Mouse (Mus musculus) E14TG2a.4 (cell line): Measurements from ENCODE around the gene Ccn5.

Experiments used
- CTCF ChIP-seq: conservative IDR thresholded peaks from 2 replicates; pipeline ENCODE4 v1.5.1; 2014; ENCODE audit warnings: low read length
- NANOG ChIP-seq: IDR thresholded peaks from 2 replicates; pipeline ENCODE4 v1.6.1; 2014; ENCODE audit warnings: borderline replicate concordance, low read length, mixed read lengths
- POU5F1 ChIP-seq: IDR thresholded peaks from 2 replicates; pipeline ENCODE4 v1.6.1; 2014; ENCODE audit warnings: low read length, borderline replicate concordance

DNA sequence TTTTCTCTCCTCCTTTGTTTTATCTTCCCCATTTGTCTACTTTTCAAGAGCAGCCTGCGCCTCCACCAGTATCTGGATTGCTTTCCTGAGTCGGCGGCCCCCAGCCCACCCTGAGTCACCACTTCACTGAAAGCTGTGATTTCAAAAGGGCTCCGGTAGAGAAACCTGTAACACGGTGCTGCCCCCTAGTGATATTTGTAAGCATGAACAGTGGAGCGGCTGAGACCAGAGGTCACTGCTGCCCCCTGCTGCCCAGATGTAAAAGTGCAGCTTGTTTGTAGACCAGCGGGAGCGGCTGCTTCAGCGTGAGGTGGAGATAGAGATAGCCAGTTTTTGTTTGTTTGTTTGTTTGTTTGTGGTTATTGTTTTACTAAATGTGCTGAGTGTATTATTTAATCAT is 17.4 kb downstream of the Ccn5 start:
- peak; percentile 78 for TF ChIP-seq CTCF
- TF ChIP-seq POU5F1, result no peak
- no peak for TF ChIP-seq NANOG
